Mouse (Mus musculus) liver, embryonic 16.5 days (tissue): Measurements from ENCODE around the gene Rbbp5. TPM values are rescaled to one million over a fixed set of nuclear protein-coding genes. Genes with fewer than 3 reads are reported as not detected.

Source experiments
- ATAC-seq: fragments of 200-750 bp; cut with Nextera tagmentation; 2 replicates; pipeline ENCODE4 v1.8.0; 2017; ENCODE audit warnings: low read depth, mild to moderate bottlenecking, moderate number of reproducible peaks, moderate library complexity
- H3K27ac ChIP-seq: fragments of 300-500 bp; sonication (generic); 2 replicates; pipeline ENCODE4 v1.5.1; 2014; ENCODE audit warnings: mild to moderate bottlenecking, low read length
- H3K27me3 ChIP-seq: fragments of 300-500 bp; sonication (generic); 2 replicates; pipeline ENCODE4 v1.6.1; 2014; ENCODE audit warnings: low read depth, low read length, mixed read lengths; ENCODE audit not compliant: control insufficient read depth, insufficient read depth
- H3K36me3 ChIP-seq: fragments of 300-500 bp; sonication (generic); 2 replicates; pipeline ENCODE4 v1.6.1; 2014; ENCODE audit warnings: mild to moderate bottlenecking; ENCODE audit not compliant: control insufficient read depth, insufficient read depth
- H3K4me1 ChIP-seq: fragments of 300-500 bp; sonication (generic); 2 replicates; pipeline ENCODE4 v1.6.1; 2014; ENCODE audit warnings: low read depth, low read length, mixed read lengths; ENCODE audit not compliant: control insufficient read depth
- H3K4me2 ChIP-seq: fragments of 300-500 bp; sonication (generic); 2 replicates; pipeline ENCODE4 v1.6.1; 2014; ENCODE audit warnings: low read depth, low read length, mixed read lengths
- H3K4me3 ChIP-seq: fragments of 300-500 bp; sonication (generic); 2 replicates; pipeline ENCODE4 v1.5.1; 2014; ENCODE audit warnings: low read depth, mild to moderate bottlenecking, low read length
- H3K9ac ChIP-seq: fragments of 300-500 bp; sonication (generic); 2 replicates; pipeline ENCODE4 v1.6.1; 2014; ENCODE audit warnings: low read depth, low read length
- H3K9me3 ChIP-seq: fragments of 300-500 bp; sonication (generic); replicated peaks from 2 replicates; pipeline ENCODE4 v1.6.1; 2016; ENCODE audit warnings: low read length; ENCODE audit not compliant: control insufficient read depth
- WGBS: fragments of 180-500 bp; shearing (Covaris S2); extraction: QIAGEN DNeasy Blood & Tissue Kit; methylation state at CpG from one replicate; pipeline ENCODE4 v1.1.7; 2014; ENCODE audit not compliant: insufficient replicate concordance; 5-methylcytosine and 5-hydroxymethylcytosine counted together
- polyA plus RNA-seq: library from polyadenylated mRNA; unstranded; fragments of >200 nt; fragmentation: Nextera tagmentation; extraction: Ambion mirVana; gene quantifications from 2 replicates; pipeline ENCODE4 v1.2.1, GENCODE M21; 2015

The Rbbp5 gene
- polyA plus RNA-seq: 21.5 and 22.7 TPM in 2 replicates

DNA sequence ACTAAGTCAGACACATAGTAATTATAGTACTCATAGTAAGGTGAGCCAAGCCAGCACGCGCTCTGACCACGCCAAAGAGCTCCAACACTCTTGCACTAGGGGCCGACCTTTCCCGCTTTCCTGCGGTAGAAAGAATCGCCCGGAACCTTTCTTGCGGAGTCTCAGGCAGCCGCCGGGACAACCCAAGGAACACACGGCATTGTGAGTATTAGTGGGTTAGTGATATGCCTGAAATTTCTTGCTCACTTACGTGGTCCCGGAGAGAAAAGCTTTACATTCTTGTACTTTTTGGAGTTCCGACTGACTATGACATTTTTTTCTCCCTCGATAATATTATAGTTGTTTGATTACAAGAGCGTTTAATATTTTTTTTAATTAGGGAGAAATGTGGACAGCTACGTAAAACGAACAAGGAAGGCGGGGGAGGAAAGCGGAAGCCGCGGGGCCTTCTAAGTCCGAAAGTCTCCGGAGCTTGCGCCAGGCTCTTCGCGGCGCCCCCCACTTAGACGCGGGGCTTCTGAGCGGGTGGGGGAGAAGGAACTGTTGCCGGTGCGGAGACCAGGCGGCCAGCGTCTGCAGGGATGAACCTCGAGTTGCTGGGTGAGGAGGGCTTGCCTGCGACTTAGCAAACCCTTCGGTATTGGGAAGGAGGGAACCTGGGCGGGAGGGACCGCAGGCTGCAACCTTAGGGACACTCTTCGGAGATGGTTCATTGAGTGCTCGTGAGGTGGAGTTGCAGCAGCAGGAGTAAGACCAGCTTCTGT, at the start of gene Rbbp5:
Gene Rbbp5 (plus strand): TSS at position 438 of the 764 bp plus-strand sequence.
- Histone ChIP-seq H3K27ac (peak within 1 kb of the TSS; percentile 81), H3K9me3 (no peaks in the 10 kb centered on the region), H3K9ac (peak within 1 kb of the TSS; percentile 83), H3K4me1 (peaks cover 27% of the 10 kb centered on the region), H3K36me3 (no peaks in the 10 kb centered on the region), H3K4me3 (peak within 1 kb of the TSS; percentile 89), H3K27me3 (no peaks in the 10 kb centered on the region), H3K4me2 (peak within 1 kb of the TSS; percentile 65)
- peak; percentile 92 for ATAC-seq
- under 1% methylated on average over 43 of the region's 43 CpGs for WGBS

DNA sequence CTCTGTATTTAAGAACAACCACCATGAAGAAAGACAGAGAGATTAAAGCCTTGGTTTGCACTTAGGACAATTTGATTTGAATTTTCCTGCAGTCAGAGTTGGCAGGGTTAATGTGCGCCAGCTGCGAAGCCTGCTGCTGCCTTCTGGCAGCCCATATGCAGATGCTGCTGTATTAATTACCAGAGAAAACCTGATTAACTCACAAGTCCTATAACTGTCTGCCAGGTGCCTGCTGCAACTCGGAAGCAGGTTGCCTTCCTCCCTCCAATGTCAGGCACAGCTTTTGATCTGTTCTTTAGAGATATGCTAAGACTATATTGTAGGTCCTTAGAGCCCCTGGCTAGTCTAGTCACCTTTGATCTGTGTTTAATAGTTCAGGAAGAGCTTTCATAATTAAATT, 46.3 kb upstream of the Rbbp5 start:
- Histone ChIP-seq H3K9ac (no peak overlapping the region), H3K4me3 (no peak overlapping the region), H3K27ac (no peak overlapping the region), H3K4me2 (no peak overlapping the region), H3K9me3 (no peaks in the 10 kb centered on the region), H3K27me3 (no peaks in the 10 kb centered on the region), H3K36me3 (peaks cover 5% of the 10 kb centered on the region; the same call in 1 of the 2 replicates), H3K4me1 (no peaks in the 10 kb centered on the region; the same call in none of the 2 replicates)
- WGBS: 75% methylated on average over 3 of the region's 3 CpGs
- no peak for ATAC-seq

DNA sequence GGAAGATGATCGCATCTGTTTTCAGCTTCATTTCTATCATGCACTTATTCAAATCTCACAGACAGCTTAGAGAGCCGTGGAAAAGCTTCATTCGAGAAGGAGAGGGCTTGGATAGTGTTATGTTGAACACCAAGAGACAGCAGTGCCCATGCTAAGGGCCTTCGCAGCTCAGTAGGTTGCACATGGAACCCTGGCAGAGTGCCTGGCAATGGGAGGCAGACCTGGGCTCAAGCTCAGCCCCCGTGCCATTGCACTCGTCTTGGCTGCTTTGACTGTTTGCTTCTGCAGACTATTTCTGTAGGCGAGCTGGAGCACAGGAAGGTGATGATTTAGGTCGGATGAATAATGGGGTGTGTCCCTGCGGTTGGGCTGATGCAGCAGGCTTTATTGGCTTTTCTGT, 45.4 kb upstream of the Rbbp5 start:
- H3K27me3 ChIP-seq: no peaks in the 10 kb centered on the region
- WGBS: 74% methylated on average over 9 of the region's 9 CpGs
- H3K4me2 ChIP-seq: no peak overlapping the region
- no peak for ATAC-seq
- no peaks in the 10 kb centered on the region for H3K9me3 ChIP-seq
- peaks cover 5% of the 10 kb centered on the region; the same call in 1 of the 2 replicates for H3K36me3 ChIP-seq
- no peaks in the 10 kb centered on the region; the same call in none of the 2 replicates for H3K4me1 ChIP-seq
- H3K4me3 ChIP-seq: no peak overlapping the region
- H3K9ac ChIP-seq: no peak overlapping the region
- H3K27ac ChIP-seq: no peak overlapping the region

DNA sequence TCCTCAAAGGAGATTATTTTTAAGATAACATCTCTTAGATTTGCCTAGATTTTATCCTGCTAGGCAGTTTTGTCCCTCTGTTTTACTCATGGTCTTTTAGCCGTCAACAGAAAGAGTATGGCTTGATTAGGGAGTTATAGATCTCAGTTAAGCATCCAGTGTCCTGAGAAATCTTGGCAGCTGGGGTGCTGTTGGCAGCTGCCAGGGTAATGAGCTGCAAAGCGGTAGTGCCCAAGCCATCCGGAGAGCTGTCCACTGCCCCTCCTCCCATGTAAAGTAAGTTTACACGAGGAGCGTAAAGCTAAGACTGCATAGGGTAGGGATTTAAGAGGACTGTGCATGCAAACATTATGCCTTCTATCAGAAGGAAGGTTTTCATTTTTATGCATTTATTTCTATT, 43.8 kb upstream of the Rbbp5 start:
- no peaks in the 10 kb centered on the region for H3K27me3 ChIP-seq
- H3K9me3 ChIP-seq: no peaks in the 10 kb centered on the region
- peaks cover 5% of the 10 kb centered on the region; the same call in 1 of the 2 replicates for H3K36me3 ChIP-seq
- ATAC-seq: no peak
- no peak overlapping the region for H3K9ac ChIP-seq
- H3K4me1 ChIP-seq: no peaks in the 10 kb centered on the region; the same call in none of the 2 replicates
- WGBS: 82% methylated on average over 5 of the region's 5 CpGs
- no peak overlapping the region for H3K4me2 ChIP-seq
- H3K4me3 ChIP-seq: no peak overlapping the region
- no peak overlapping the region for H3K27ac ChIP-seq

DNA sequence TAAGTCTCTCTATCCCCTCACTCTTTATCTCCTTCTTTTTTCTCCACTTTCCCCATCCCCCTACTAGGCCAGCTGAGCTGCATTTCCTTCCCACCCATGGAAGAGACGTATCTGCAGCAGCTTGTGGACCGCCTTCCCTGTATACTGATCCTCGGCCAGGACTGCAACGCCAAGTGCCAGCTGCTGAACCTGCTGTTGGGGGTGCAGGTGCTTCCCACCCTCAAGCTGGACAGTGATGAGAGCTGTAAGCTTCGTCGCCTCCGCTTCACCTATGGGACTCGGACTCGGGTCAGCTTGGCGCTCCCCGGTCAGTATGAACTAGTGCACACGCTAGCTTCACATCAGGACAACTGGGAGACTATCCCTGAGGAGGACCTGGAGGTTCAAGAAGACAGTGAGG, 43.1 kb upstream of the Rbbp5 start:
- H3K27me3 ChIP-seq: no peaks in the 10 kb centered on the region
- WGBS: 87% methylated on average over 12 of the region's 12 CpGs
- ATAC-seq: no peak
- H3K9ac ChIP-seq: no peak overlapping the region
- no peak overlapping the region for H3K4me2 ChIP-seq
- H3K4me1 ChIP-seq: no peaks in the 10 kb centered on the region; the same call in none of the 2 replicates
- H3K4me3 ChIP-seq: no peak overlapping the region
- no peaks in the 10 kb centered on the region for H3K9me3 ChIP-seq
- H3K27ac ChIP-seq: no peak overlapping the region
- peaks cover 5% of the 10 kb centered on the region; the same call in 1 of the 2 replicates for H3K36me3 ChIP-seq

DNA sequence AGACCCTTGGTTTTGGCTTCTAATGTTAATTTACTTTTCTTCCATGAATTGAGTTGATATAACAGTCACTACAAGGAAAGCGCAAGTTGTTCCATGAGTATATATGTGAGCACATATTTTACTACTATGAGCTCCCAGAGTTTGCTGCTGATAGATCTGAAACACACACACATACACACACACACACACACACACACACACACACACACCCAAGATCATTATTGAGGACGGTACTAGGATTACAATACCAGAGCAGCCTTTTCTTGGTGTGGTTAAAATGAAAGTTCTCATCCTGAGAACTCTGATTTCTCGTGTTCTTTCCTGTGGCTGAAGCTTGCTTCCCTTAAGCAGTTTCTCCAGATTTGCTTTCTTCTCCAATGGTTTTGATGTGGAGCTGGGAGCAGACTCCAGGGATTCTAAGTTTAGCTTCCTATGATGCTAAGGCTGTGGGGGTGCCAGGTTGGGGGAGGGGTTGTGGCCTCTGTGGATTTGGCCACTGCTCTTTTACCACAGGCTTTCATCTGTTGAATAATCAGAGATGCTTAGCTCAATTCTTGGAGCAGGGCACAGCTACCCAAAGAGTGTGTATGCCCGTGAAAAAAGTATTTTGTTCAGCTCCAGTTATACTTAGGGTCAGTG, 40.7 kb upstream of the Rbbp5 start:
- no peaks in the 10 kb centered on the region for H3K9me3 ChIP-seq
- H3K27ac ChIP-seq: no peak overlapping the region
- no peak overlapping the region for H3K9ac ChIP-seq
- no peaks in the 10 kb centered on the region; the same call in none of the 2 replicates for H3K4me1 ChIP-seq
- H3K4me2 ChIP-seq: no peak overlapping the region
- H3K27me3 ChIP-seq: no peaks in the 10 kb centered on the region
- ATAC-seq: no peak
- no peak overlapping the region for H3K4me3 ChIP-seq
- WGBS: 58% methylated on average over 4 of the region's 4 CpGs
- peaks cover 15% of the 10 kb centered on the region for H3K36me3 ChIP-seq

DNA sequence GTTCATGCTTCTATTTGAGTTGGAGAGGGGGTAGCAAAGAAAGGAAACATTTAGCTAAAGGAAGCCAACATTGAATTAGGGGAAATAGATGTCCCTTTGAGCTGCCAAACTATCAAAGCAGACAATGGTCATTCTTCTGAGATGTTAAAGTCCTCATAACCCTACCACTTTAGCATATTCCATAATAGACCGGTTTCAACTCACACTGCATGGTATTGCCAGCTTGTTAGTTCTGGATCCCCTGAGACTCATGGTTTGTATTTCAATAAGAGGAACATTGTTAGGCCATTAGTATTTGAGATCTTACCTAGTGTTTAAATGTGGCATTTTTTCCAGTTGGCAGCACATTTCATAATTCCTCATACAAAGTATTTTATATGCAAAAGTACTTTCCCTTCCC, 40.2 kb upstream of the Rbbp5 start:
- no peak for ATAC-seq
- WGBS: 76% methylated on average over 1 of the region's 1 CpGs
- Histone ChIP-seq H3K4me1 (no peaks in the 10 kb centered on the region; the same call in none of the 2 replicates), H3K36me3 (peaks cover 19% of the 10 kb centered on the region), H3K9me3 (no peaks in the 10 kb centered on the region), H3K4me3 (no peak overlapping the region), H3K9ac (no peak overlapping the region), H3K4me2 (no peak overlapping the region), H3K27me3 (no peaks in the 10 kb centered on the region), H3K27ac (no peak overlapping the region)

DNA sequence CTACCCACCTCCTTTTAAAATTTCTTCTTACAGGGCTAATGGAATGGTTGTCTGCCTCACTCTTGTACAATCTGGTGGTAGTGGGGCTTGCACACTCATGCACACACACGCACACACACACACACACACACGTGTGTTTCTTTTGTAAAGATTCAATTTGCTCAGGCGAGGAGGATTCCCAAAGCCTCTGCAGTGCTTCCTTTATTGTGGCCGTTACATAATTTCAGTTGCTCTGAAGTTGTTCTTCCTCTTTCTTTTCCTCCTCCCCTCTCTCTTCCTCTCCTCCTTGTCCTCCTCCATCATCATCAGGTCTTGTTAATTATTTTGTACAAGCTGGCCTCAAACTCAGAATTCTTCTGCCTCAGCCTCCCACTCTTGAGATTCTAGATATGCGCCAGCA, 39.8 kb upstream of the Rbbp5 start:
- no peak overlapping the region for H3K27ac ChIP-seq
- WGBS: 47% methylated on average over 5 of the region's 5 CpGs

DNA sequence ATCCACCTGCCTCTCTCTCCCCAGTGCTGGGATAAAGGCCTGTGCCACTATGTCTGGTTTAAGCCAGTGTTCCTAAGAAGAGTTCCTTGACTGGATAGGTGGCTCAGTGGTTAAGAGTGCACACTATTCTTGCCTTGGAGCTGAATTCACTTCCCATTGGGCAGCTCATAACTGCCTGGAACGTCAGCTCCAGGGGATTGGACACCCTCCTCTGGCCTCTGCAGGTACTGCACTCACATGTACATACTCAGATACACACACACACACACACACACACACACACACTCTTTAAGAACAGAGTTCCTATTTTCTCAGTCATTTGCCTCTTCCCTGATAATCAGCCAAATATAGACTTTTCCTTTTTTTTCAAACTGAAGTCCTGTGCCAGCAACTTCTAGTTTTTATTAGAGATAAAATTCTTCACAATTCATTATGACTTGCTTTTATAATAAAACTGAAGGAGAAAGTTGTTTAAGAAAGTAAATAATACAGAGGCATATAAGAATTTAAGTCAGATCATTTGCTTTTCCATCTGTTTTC, 36.2 kb upstream of the Rbbp5 start:
- peaks cover 17% of the 10 kb centered on the region for H3K36me3 ChIP-seq
- H3K9ac ChIP-seq: no peak overlapping the region
- no peak for ATAC-seq
- 56% methylated on average over 1 of the region's 1 CpGs for WGBS
- no peaks in the 10 kb centered on the region for H3K9me3 ChIP-seq
- no peak overlapping the region for H3K27ac ChIP-seq
- H3K4me1 ChIP-seq: no peaks in the 10 kb centered on the region; the same call in 1 of the 2 replicates
- no peak overlapping the region for H3K4me2 ChIP-seq
- no peaks in the 10 kb centered on the region for H3K27me3 ChIP-seq
- H3K4me3 ChIP-seq: no peak overlapping the region

More for the DNA sequence above, 39.8 kb upstream of the Rbbp5 start:
- H3K36me3 ChIP-seq: peaks cover 22% of the 10 kb centered on the region
- no peaks in the 10 kb centered on the region for H3K9me3 ChIP-seq
- no peaks in the 10 kb centered on the region for H3K27me3 ChIP-seq
- ATAC-seq: no peak
- H3K4me3 ChIP-seq: no peak overlapping the region
- no peak overlapping the region for H3K4me2 ChIP-seq
- no peaks in the 10 kb centered on the region; the same call in 1 of the 2 replicates for H3K4me1 ChIP-seq
- no peak overlapping the region for H3K9ac ChIP-seq
